8 mouse cellular contexts compared by ENCODE assay signal in the genomic region with DNA sequence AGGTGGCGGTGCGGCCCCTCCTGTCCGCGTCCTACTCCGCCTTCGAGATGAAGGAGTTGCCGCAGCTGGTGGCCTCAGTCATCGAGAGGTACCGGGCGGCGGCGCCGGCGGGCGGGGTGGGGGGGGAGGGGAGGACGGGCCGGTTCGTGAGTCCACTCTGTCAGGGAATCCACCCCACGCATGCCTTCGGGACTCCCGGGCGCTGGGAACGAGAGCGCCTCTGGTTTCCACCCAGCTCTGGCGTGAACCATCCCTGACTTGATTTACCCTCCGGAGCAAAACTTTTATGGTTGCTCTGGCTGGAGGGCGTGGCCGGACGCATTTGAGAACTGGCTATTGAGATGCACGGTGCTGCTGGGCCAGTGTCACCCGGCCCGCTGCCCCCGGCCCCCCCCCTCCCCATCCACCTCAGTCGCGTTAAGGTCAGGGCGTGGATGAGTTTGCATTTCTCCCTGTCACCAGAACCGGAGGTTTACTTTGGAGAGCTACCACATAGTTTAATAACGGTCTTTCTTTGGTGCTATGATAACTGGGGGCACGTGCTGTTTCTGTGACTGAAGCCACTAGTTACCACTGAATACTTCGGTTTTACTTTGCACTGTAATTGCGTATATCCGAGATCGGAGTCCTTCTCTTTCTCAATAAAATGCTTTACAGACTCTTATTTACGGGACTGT. TPM values are rescaled to one million over a fixed set of nuclear protein-coding genes. Genes with fewer than 3 reads are reported as not detected.
DNase-seq lines count a peak whose midpoint lies in the region; ATAC-seq and TF ChIP-seq lines count a peak whose summit lies in the region.

No protein-coding gene starts in this region.

- peak overlapping the region; percentile 96 for H3K4me3 ChIP-seq in heart, embryonic 11.5 days (ENCODE audit: low read depth, low read length)
- peak overlapping the region; percentile 90 for H3K4me3 ChIP-seq in E14TG2a.4 (replicated peaks; ENCODE audit: low read length)
- H3K4me3 ChIP-seq in embryonic fibroblast, embryonic 13.5 days (ENCODE audit: insufficient read depth, low read length) = peak overlapping the region; percentile 98
- H3K4me3 ChIP-seq in kidney, embryonic 16.5 days (ENCODE audit: low read length) = peak overlapping the region; percentile 93
- H3K4me3 ChIP-seq in midbrain, embryonic 10.5 days = peak overlapping the region; percentile 97

- peak; percentile 68 for ATAC-seq in heart, embryonic 11.5 days (replicated peaks; ENCODE audit: insufficient number of reproducible peaks, low FRiP score, low TSS enrichment)
- ATAC-seq in kidney, embryonic 16.5 days (ENCODE audit: low FRiP score, low TSS enrichment) = peak; percentile 54

- H3K27ac ChIP-seq in heart, embryonic 11.5 days (ENCODE audit: low read depth, low read length) = peak overlapping the region; percentile 91
- H3K27ac ChIP-seq in embryonic fibroblast, embryonic 13.5 days (ENCODE audit: insufficient read depth, low read length) = 0 out of 2 replicates have a peak overlapping the region, but pooled peaks have one; percentile 45
- H3K27ac ChIP-seq in kidney, embryonic 16.5 days (ENCODE audit: low read length) = peak overlapping the region; percentile 66
- peak overlapping the region; percentile 91 for H3K27ac ChIP-seq in midbrain, embryonic 10.5 days (replicated peaks)

- peaks cover 1% of the 10 kb centered on the region; the same call in 1 of the 2 replicates for H3K36me3 ChIP-seq in heart, embryonic 11.5 days (ENCODE audit: control insufficient read depth, insufficient read depth, low read length)
- peaks cover 44% of the 10 kb centered on the region for H3K36me3 ChIP-seq in E14TG2a.4 (ENCODE audit: insufficient read depth, low read length)
- H3K36me3 ChIP-seq in kidney, embryonic 16.5 days (ENCODE audit: insufficient read depth, low read length) = peaks cover 11% of the 10 kb centered on the region; the same call in 1 of the 2 replicates
- H3K36me3 ChIP-seq in midbrain, embryonic 10.5 days = peaks cover 21% of the 10 kb centered on the region

- WGBS in heart, embryonic 11.5 days (ENCODE audit: insufficient replicate concordance) = 4% methylated on average over 40 of the region's 44 CpGs
- 2% methylated on average over 42 of the region's 44 CpGs for WGBS in kidney, embryonic 16.5 days
- WGBS in midbrain, embryonic 10.5 days = 5% methylated on average over 43 of the region's 44 CpGs

- peak overlapping the region; percentile 94 for H3K9ac ChIP-seq in heart, embryonic 11.5 days (ENCODE audit: low read depth, low read length)
- H3K9ac ChIP-seq in kidney, embryonic 16.5 days (replicated peaks; ENCODE audit: low read length) = peak overlapping the region; percentile 90

- H3K4me1 ChIP-seq in heart, embryonic 11.5 days (ENCODE audit: control insufficient read depth, insufficient read depth, low read length) = peaks cover 13% of the 10 kb centered on the region
- H3K4me1 ChIP-seq in E14TG2a.4 (replicated peaks; ENCODE audit: low read depth, low read length) = peaks cover 56% of the 10 kb centered on the region
- H3K4me1 ChIP-seq in embryonic fibroblast, embryonic 13.5 days (ENCODE audit: control insufficient read depth, insufficient read depth, low read length) = peaks cover 8% of the 10 kb centered on the region
- H3K4me1 ChIP-seq in kidney, embryonic 16.5 days (ENCODE audit: insufficient read depth, low read length) = peaks cover 21% of the 10 kb centered on the region
- peaks cover 27% of the 10 kb centered on the region for H3K4me1 ChIP-seq in midbrain, embryonic 10.5 days

- no peak for DNase-seq in heart, adult 11 months
- DNase-seq in midbrain, embryonic 10.5 days (ENCODE audit: low spot score) = no peak
- DNase-seq in adrenal gland, adult 18-20 months (ENCODE audit: low spot score in 2 of 2) = no peak
- DNase-seq in layer of hippocampus, adult 18-20 months (ENCODE audit: low spot score in 2 of 2) = no peak

- no peaks in the 10 kb centered on the region for H3K27me3 ChIP-seq in heart, embryonic 11.5 days (ENCODE audit: control insufficient read depth, insufficient read depth, low read length)
- no peaks in the 10 kb centered on the region for H3K27me3 ChIP-seq in E14TG2a.4 (ENCODE audit: insufficient read depth, low read length)
- H3K27me3 ChIP-seq in kidney, embryonic 16.5 days (ENCODE audit: insufficient read depth, low read length) = no peaks in the 10 kb centered on the region
- H3K27me3 ChIP-seq in midbrain, embryonic 10.5 days (ENCODE audit: low read depth, poor library complexity, severe bottlenecking) = no peaks in the 10 kb centered on the region

- H3K4me2 ChIP-seq in heart, embryonic 11.5 days = peak overlapping the region; percentile 88
- peak overlapping the region; percentile 95 for H3K4me2 ChIP-seq in kidney, embryonic 16.5 days (replicated peaks; ENCODE audit: low read depth, low read length)

- no peak for TF ChIP-seq CTCF in E14TG2a.4 (conservative IDR thresholded peaks at IDR 0.05; ENCODE audit: low read length)
- no peak for TF ChIP-seq CTCF in embryonic fibroblast, embryonic 13.5 days (IDR thresholded peaks at IDR 0.05; ENCODE audit: borderline replicate concordance, insufficient read depth, low read length)

- TF ChIP-seq POLR2A in embryonic fibroblast, embryonic 13.5 days (IDR thresholded peaks at IDR 0.05; ENCODE audit: low read depth, low read length) = no peak

- H3K9me3 ChIP-seq in heart, embryonic 11.5 days (replicated peaks; ENCODE audit: control insufficient read depth, low read length) = no peaks in the 10 kb centered on the region
- no peaks in the 10 kb centered on the region for H3K9me3 ChIP-seq in E14TG2a.4 (ENCODE audit: low read length)
- no peaks in the 10 kb centered on the region for H3K9me3 ChIP-seq in kidney, embryonic 16.5 days (ENCODE audit: low read length)
- H3K9me3 ChIP-seq in midbrain, embryonic 10.5 days (replicated peaks) = no peaks in the 10 kb centered on the region

RNA-seq across cellular contexts. Expression of gene Ubr4, which starts 28.5 kb away (rescaled TPM):
- polyA plus RNA-seq in heart, embryonic 11.5 days (2014; fragmentation: Nextera tagmentation; extraction: Ambion mirVana) = 69.0 and 71.5 TPM in 2 replicates
- polyA plus RNA-seq in embryonic fibroblast, embryonic 13.5 days (2011; ENCODE audit: insufficient read length, low read depth, missing spikeins) = 107 TPM in 2 replicates
- 72.2 and 73.6 TPM in 2 replicates for polyA plus RNA-seq in kidney, embryonic 16.5 days (2015; fragmentation: Nextera tagmentation; extraction: Ambion mirVana)
- polyA plus RNA-seq in midbrain, embryonic 10.5 days (2016; fragmentation: Nextera tagmentation; extraction: Ambion mirVana) = 51.8 and 54.8 TPM in 2 replicates
- total RNA-seq in adrenal gland, adult 18-20 months (2021) = 100 to 1,000 TPM; 137 to 144 TPM
- total RNA-seq in layer of hippocampus, adult 18-20 months (2021) = 100 to 1,000 TPM; 162 to 164 TPM

RNA-seq across cellular contexts. Expression of gene Emc1, which starts 28.5 kb away (rescaled TPM):
- polyA plus RNA-seq in heart, embryonic 11.5 days (2014; fragmentation: Nextera tagmentation; extraction: Ambion mirVana) = 31.8 and 38.4 TPM in 2 replicates
- 35.4 and 38.5 TPM in 2 replicates for polyA plus RNA-seq in embryonic fibroblast, embryonic 13.5 days (2011; ENCODE audit: insufficient read length, low read depth, missing spikeins)
- 27.6 and 32.7 TPM in 2 replicates for polyA plus RNA-seq in kidney, embryonic 16.5 days (2015; fragmentation: Nextera tagmentation; extraction: Ambion mirVana)
- polyA plus RNA-seq in midbrain, embryonic 10.5 days (2016; fragmentation: Nextera tagmentation; extraction: Ambion mirVana) = 32.3 and 38.5 TPM in 2 replicates
- total RNA-seq in adrenal gland, adult 18-20 months (2021) = 10 to 100 TPM; 57.2 to 57.5 TPM
- 10 to 100 TPM; 87.2 to 93.6 TPM for total RNA-seq in layer of hippocampus, adult 18-20 months (2021)

RNA-seq across cellular contexts. Expression of gene Mrto4, which starts 28.5 kb away (rescaled TPM):
- 88.6 and 98.2 TPM in 2 replicates for polyA plus RNA-seq in heart, embryonic 11.5 days (2014; fragmentation: Nextera tagmentation; extraction: Ambion mirVana)
- 50.6 and 69.7 TPM in 2 replicates for polyA plus RNA-seq in embryonic fibroblast, embryonic 13.5 days (2011; ENCODE audit: insufficient read length, low read depth, missing spikeins)
- 122 and 123 TPM in 2 replicates for polyA plus RNA-seq in kidney, embryonic 16.5 days (2015; fragmentation: Nextera tagmentation; extraction: Ambion mirVana)
- 144 and 166 TPM in 2 replicates for polyA plus RNA-seq in midbrain, embryonic 10.5 days (2016; fragmentation: Nextera tagmentation; extraction: Ambion mirVana)
- 10 to 100 TPM; 58.8 to 60.6 TPM for total RNA-seq in adrenal gland, adult 18-20 months (2021)
- total RNA-seq in layer of hippocampus, adult 18-20 months (2021) = 10 to 100 TPM; 44.0 to 45.9 TPM
